Mouse (Mus musculus) lung, adult 2 months (tissue): Measurements from ENCODE around the gene Nrxn3.

Experiments
- CTCF ChIP-seq: fragments of 200-500 bp; IDR thresholded peaks from 2 replicates; pipeline ENCODE4 v1.5.1; 2011; ENCODE audit warnings: mild to moderate bottlenecking, low read length, control low read depth; ENCODE audit not compliant: insufficient read depth
- POLR2A ChIP-seq: fragments of 200-500 bp; IDR thresholded peaks from 2 replicates; pipeline ENCODE4 v1.6.1; 2011; ENCODE audit warnings: low read depth, mild to moderate bottlenecking, control low read depth, low read length, borderline replicate concordance; ENCODE audit errors: extremely low read depth

DNA sequence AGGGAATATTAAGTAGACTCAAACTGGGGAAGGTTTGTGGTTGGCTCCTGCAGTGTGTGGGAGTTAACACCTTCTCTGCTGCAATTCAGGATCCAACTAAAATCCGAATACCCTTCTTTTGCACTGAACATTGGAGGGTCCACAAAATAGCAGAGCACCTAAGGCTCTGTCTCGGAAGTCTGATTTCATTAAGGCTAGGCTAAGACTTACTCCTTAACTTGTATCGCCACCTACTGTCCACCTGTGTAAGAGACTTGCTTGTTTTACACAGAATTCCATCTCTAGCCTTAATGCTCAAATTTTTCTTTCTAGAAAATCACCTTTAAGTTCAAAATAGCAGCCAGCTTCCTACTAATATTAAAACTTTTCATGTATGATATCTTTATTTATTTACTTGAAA lies 660.6 kb downstream of the Nrxn3 start:
- TF ChIP-seq CTCF (no peak), POLR2A (no peak)
